Mouse (Mus musculus) liver, adult 2 months (tissue): Measurements from ENCODE around the gene Plxnb3.

ENCODE experiments used
- CTCF ChIP-seq: fragments of 200-500 bp; IDR thresholded peaks from 2 replicates; pipeline ENCODE4 v1.5.1; 2011; ENCODE audit warnings: low read depth, low read length, control low read depth
- POLR2A ChIP-seq: fragments of 200-500 bp; IDR thresholded peaks from 2 replicates; pipeline ENCODE4 v1.6.1; 2011; ENCODE audit warnings: low read length, control low read depth; ENCODE audit not compliant: insufficient read depth; ENCODE audit errors: extremely low read depth

DNA sequence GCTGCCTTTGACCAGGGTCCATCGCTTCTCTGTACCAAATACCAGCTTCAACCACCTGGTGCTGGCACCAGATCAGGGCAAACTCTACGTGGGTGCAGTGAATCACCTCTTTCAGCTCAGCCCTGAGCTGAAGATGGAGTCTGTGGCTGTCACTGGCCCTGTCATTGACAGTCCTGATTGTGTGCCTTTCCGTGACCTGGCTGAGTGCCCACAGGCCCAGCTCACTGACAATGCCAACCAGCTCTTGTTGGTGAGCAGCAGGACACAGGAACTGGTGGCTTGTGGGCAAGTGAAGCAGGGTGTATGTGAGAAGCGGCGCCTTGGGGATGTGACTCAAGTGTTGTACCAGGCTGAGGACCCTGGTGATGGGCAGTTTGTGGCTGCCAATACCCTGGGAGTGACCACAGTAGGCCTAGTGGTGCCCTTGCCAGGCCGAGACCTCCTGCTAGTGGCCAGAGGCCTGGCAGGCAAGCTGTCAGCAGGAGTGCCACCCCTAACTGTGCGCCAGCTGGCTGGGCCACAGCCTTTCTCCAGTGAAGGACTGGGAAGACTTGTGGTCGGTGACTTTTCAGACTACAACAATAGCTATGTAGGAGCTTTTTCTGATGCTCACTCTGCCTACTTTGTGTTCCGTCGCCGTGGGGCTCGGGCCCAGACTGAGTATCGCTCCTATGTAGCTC is 1.9 kb downstream of the Plxnb3 start:
- TF ChIP-seq CTCF (no peak), POLR2A (no peak)
